Mouse (Mus musculus) hematopoietic stem cell, adult 5-6 weeks (primary cell): Measurements from ENCODE around the gene Ptpn1. TPM values are rescaled to one million over a fixed set of nuclear protein-coding genes. Genes with fewer than 3 reads are reported as not detected.

ENCODE experiments used
- ATAC-seq, 2 experiments: fragments of 125-278 bp in 1 of 2; replicated peaks in 1 of 2; 2 replicates each; pipeline ENCODE4 v1.8.0; 2016 to 2017; ENCODE audit warnings: inconsistent platforms in 2 of 2, mild to moderate bottlenecking in 2 of 2, moderate number of reproducible peaks in 2 of 2, low read depth in 1 of 2, moderate TSS enrichment in 1 of 2; ENCODE audit not compliant: low FRiP score in 2 of 2, poor library complexity in 2 of 2, severe bottlenecking in 2 of 2, insufficient read depth in 1 of 2, low TSS enrichment in 1 of 2
- total RNA-seq: library from RNA; stranded (forward); fragments of 172-1452, 232-1000 nt; gene quantifications from 2 replicates; pipeline ENCODE4 v1.2.3, GENCODE M21; 2017

Ptpn1 gene
- total RNA-seq, 1 experiment from 2014 or later, result 61.6 TPM

- no peak for ATAC-seq
These were observed 8.0 kb downstream of the Ptpn1 start for GRCm38 (mm10) chr2:167939632-167940399.

DNA sequence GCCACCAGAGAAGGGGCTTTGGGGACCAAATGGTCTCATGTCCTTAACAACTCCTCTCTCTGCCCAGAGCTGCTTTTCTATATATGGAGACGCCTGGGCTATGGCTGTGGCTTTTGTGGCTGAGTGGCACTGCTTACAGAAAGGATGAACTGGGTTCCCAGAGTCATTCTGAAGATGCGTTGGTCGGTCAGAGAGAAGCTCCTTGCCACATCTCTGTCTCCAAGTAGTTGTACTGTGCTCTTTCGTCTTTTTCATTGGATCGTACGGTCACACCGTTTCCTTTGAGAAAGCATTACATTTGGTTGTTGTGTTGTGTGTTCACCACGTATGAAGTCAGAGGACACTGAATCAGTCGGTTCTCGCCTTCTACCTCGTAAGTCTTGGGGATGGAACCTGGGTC is 8.8 kb downstream of the Ptpn1 start:
- ATAC-seq, result no peak

GRCm38 (mm10) chr2:167941320-167941719 is 9.5 kb downstream of the Ptpn1 start:
- ATAC-seq, result no peak

DNA sequence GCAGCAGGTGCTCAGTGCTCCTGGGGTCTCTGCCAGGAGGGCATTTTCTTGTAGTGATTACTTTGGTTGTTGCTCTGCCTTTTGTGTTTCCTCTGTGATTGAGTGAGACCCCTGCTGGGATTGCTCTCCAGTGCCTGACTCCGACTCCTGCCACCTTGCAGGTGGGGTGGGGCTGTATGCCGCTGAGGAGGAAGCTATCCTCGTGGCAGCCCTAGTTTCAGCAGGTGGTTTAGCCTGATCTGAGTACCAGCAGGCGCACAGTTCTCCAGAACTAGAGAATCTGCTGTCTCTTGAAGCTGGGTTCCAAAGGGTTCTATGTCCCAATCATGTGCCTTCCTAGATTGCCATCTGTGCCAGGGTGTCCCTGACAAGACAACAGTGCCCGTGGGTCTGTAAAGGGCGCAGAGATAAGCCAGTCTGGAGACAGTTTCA is 9.9 kb downstream of the Ptpn1 start:
- no peak for ATAC-seq

- 0 out of 4 replicates have a peak, but pooled peaks of 1 of the 2 experiments have one; percentile 29 for ATAC-seq
These were observed 10.5 kb downstream of the Ptpn1 start for GRCm38 (mm10) chr2:167942199-167942925.

- ATAC-seq, result peak; percentile 65 to 75
These were observed 11.2 kb downstream of the Ptpn1 start for GRCm38 (mm10) chr2:167942926-167943633.

- ATAC-seq, result no peak
These were observed 12.3 kb downstream of the Ptpn1 start for GRCm38 (mm10) chr2:167944193-167944592.

DNA sequence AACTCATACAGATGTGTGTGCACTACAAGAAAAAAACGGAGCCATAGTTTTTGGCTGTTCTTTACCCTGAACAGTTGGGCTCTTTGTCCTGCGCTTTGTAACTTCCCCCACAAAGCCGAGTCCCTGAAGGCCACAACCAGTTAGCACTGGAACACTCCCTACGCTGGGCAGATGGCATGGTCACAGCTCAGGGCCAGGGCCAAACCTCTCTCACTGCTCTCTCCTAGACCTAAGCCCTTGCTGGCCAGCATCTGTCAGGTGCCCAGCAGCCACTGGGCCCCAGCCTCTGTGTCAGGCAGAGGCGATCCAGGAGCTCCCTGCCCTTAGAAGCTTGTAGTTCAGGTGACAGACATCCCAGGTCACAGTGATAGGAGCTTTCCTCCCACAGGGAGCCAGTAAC is 13.6 kb downstream of the Ptpn1 start:
- ATAC-seq, result no peak

DNA sequence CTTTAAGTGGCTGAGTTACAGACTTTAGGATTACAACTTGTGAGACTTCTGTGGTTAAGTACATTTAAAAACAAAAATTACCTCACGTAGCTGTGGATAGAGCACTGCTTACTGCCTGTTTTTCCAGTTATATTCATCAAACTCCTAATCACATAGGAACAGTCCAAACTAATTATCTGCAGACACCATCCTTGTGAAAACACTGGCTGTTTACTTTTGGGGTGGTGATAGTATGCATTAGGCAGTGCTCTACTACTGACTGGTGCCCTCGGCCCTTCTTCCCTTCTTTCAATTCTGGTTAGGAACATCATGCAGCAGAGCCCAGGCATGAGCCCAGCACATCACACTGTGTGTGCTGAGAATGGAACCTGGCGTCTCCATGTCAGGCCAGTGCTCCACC is 15.4 kb downstream of the Ptpn1 start:
- no peak for ATAC-seq

DNA sequence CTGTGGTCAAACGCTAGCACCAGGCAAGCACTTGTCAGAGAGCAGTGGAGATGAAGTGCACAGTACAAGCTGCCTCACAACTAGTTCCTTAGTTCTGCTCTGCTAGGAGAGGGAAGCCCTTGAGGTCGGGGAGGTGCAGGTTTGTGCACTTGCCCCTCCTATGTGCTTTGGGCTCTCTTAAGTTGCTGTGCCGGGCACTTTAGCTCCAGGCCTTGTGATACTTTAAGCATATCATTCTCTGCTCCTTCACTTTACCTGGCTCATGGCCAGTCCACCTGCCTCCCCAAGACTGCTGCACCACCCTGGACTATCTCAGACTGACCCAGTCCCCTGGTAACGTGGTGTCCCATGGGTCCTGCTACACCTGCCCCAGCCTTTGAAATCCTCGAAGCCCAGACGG is 16.2 kb downstream of the Ptpn1 start:
- ATAC-seq, result no peak

DNA sequence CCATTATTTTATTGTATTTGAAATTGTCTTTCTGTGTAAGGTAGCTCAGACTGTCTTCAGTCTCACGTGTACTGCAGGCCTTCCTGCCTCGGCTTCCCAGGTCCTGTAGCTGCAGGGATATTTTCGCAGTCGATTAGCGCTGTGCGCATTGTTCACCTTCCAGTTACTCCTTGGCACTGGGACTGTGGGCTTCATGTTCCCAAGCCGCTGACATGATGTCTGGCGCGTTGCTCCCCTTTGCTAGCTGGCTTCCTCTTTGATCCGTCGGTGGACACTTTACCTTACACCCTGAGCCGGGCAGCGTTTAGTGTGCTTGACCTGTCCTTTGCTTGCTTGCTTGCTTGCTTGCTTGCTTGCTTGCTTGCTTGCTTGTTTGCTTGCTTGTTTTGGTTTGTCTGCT is 16.7 kb downstream of the Ptpn1 start:
- no peak for ATAC-seq

- peak; percentile 92 to 93 for ATAC-seq
These were observed 17.4 kb downstream of the Ptpn1 start for GRCm38 (mm10) chr2:167949250-167949649.

GRCm38 (mm10) chr2:167949808-167950207 is 18.0 kb downstream of the Ptpn1 start:
- no peak for ATAC-seq

DNA sequence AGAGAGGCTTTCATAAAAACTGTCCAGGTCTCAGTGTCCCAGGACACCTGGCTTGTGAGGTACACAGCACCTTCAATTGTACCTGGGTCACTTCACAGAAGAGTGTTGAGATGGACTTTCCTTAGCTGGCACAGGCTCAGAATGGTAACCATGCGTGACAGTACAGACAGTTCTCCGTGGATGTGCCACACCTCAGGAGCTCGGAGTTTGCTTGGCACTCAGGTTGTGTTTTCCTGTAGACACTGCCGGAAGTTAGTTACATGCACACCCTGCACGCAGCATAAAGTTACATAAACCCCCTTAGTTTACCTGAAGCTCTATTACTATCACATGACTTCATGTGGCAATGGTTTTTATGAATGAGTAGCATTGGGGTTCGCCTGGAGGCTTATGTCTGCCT is 18.8 kb downstream of the Ptpn1 start:
- no peak for ATAC-seq

DNA sequence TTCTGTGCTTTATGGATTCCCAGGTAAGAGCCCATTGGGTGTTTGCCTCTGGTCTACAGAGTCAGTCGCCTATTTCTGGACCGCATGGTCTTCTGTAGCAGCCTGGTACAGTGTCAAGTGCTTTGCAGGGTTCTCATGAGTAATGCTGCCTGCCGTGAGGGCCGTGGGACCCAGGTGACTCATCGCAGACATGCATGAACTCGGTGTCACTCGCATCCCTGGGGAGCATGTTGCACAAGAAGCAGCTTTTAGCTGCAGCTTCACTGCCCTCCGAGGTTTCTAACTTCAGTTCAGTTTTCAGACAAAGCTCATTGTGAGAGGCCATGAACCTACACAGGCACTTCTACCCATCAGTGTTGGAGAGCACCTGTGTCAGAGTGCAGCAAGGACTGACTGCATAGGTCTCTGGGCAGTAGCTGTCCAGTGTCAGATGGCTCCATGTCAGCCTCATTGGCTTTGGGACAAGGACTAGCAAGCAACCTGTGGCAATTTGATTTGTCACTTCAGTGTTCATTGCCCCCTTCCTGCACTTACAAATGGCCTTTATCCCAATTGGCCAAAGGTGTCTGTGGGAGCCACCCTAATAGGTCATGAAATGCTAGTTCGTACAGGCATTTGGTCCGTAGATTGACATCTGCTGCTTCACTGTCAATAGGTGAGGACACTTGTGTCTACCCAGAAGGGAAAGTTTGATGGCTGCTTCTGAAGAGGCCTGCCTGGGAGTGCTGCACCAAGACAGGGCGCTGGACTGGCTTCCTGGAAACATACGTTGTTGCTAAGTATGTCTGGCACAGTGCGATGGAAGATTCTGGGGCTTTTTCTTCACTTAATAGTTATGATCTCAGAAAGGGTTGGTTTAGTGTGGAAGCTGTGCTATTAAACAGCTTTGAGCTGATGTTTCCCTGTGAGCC is 19.7 kb downstream of the Ptpn1 start:
- ATAC-seq, result no peak

- ATAC-seq, result no peak
These were observed 22.0 kb downstream of the Ptpn1 start for GRCm38 (mm10) chr2:167953819-167954218.

- ATAC-seq, result no peak
These were observed 23.1 kb downstream of the Ptpn1 start for GRCm38 (mm10) chr2:167954928-167955327.
